Mouse (Mus musculus) cerebellum, adult 2 months (tissue): Measurements from ENCODE around the gene Bfsp1.

ENCODE experiments used
- CTCF ChIP-seq: fragments of 200-500 bp; IDR thresholded peaks from 2 replicates; pipeline ENCODE4 v1.5.1; 2011; ENCODE audit warnings: low read depth, mild to moderate bottlenecking, control low read depth, low read length, moderate library complexity, borderline replicate concordance; ENCODE audit not compliant: insufficient read depth
- POLR2A ChIP-seq: fragments of 200-500 bp; IDR thresholded peaks from 2 replicates; pipeline ENCODE4 v1.6.1; 2011; ENCODE audit warnings: low read length, control low read depth, borderline replicate concordance; ENCODE audit not compliant: insufficient read depth

DNA sequence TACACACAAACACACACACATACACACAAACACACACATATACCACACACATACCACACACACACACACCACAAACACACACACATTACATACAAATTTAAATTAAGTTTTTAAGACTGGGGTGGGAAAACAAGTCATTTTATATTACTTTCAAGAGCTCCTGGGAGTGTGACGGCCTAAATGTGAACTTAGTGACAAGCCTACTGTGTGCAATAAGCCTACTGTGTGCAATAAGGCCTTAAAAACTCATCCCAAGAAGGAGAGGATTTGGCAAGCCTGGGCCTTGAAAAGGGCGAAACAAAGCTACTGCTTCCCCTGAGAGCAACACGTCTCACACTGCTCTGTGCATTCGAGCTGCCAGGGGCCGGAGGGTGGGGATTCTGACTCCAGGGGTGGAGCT is 30.3 kb downstream of the Bfsp1 start:
- TF ChIP-seq CTCF (no peak), POLR2A (no peak)
